Mouse (Mus musculus) heart, embryonic 16.5 days (tissue): Measurements from ENCODE around the gene Acod1. TPM values are rescaled to one million over a fixed set of nuclear protein-coding genes. Genes with fewer than 3 reads are reported as not detected.
A peak's percentile ranks its signal among the peaks of the same experiment; 100 is the strongest.

ENCODE experiments used
- ATAC-seq: fragments of 200-750 bp; cut with Nextera tagmentation; replicated peaks from 2 replicates; pipeline ENCODE4 v1.8.0; 2017; ENCODE audit warnings: moderate number of reproducible peaks; ENCODE audit not compliant: insufficient read depth, low FRiP score; ENCODE audit errors: extremely low read depth
- H3K27ac ChIP-seq: fragments of 300-500 bp; sonication (generic); 2 replicates; pipeline ENCODE4 v1.5.1; 2014; ENCODE audit warnings: mild to moderate bottlenecking, low read length, control low read depth, moderate library complexity
- H3K27me3 ChIP-seq: fragments of 300-500 bp; sonication (generic); 2 replicates; pipeline ENCODE4 v1.6.1; 2014; ENCODE audit warnings: low read length, mixed read lengths; ENCODE audit not compliant: control insufficient read depth, insufficient read depth
- H3K36me3 ChIP-seq: fragments of 300-500 bp; sonication (generic); 2 replicates; pipeline ENCODE4 v1.6.1; 2014; ENCODE audit not compliant: control insufficient read depth, insufficient read depth
- H3K4me1 ChIP-seq: fragments of 300-500 bp; sonication (generic); 2 replicates; pipeline ENCODE4 v1.6.1; 2014; ENCODE audit warnings: low read length, mixed read lengths; ENCODE audit not compliant: control insufficient read depth, insufficient read depth
- H3K4me2 ChIP-seq: fragments of 300-500 bp; sonication (generic); 2 replicates; pipeline ENCODE4 v1.6.1; 2014; ENCODE audit warnings: low read depth, mild to moderate bottlenecking, control low read depth, low read length
- H3K4me3 ChIP-seq: fragments of 300-500 bp; sonication (generic); 2 replicates; pipeline ENCODE4 v1.5.1; 2014; ENCODE audit warnings: mild to moderate bottlenecking, control low read depth, low read length
- H3K9ac ChIP-seq: fragments of 300-500 bp; sonication (generic); 2 replicates; pipeline ENCODE4 v1.6.1; 2014; ENCODE audit warnings: low read length, control low read depth
- H3K9me3 ChIP-seq: fragments of 300-500 bp; sonication (generic); replicated peaks from 2 replicates; pipeline ENCODE4 v1.6.1; 2016; ENCODE audit warnings: low read length; ENCODE audit not compliant: control insufficient read depth
- WGBS: fragments of 180-500 bp; shearing (Covaris S2); extraction: QIAGEN DNeasy Blood & Tissue Kit; methylation state at CpG from one replicate; pipeline ENCODE4 v1.1.7; 2014; 5-methylcytosine and 5-hydroxymethylcytosine counted together
- polyA plus RNA-seq: library from polyadenylated mRNA; unstranded; fragments of >200 nt; fragmentation: Nextera tagmentation; extraction: Ambion mirVana; gene quantifications from 2 replicates; pipeline ENCODE4 v1.2.1, GENCODE M21; 2015

Gene Acod1
- polyA plus RNA-seq, 1 experiment from 2014 or later = not detected

DNA sequence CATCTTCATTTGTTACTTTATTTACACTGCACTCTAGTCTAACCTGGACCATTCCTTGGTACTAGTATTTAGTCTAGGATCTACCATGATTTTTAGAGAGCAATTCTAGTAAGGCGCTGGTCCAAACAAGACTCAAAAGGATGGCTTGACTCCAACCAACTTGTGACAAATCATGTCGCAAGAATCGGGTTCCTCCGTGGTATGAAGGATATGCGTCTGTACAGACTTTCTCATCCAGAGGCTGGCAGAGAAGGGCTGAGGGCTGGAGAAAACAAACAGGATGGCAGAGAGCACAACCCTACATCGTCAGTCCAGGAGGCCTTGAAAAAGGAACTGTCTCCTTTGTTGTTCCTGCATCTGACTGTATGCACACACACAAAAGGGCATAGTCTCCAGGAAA is 49.8 kb downstream of the Acod1 start:
- no peak overlapping the region; the same call in 1 of the 2 replicates for H3K4me2 ChIP-seq
- H3K4me3 ChIP-seq = no peak overlapping the region
- peaks cover 21% of the 10 kb centered on the region for H3K4me1 ChIP-seq
- H3K27me3 ChIP-seq = no peaks in the 10 kb centered on the region
- H3K36me3 ChIP-seq = peaks cover 7% of the 10 kb centered on the region
- 69% methylated on average over 6 of the region's 6 CpGs for WGBS
- no peaks in the 10 kb centered on the region for H3K9me3 ChIP-seq
- no peak for ATAC-seq
- no peak overlapping the region for H3K27ac ChIP-seq
- H3K9ac ChIP-seq = no peak overlapping the region

GRCm38 (mm10) chr14:103098213-103098586 is 51.4 kb downstream of the Acod1 start:
- peak overlapping the region; percentile 66 for H3K4me2 ChIP-seq
- peaks cover 16% of the 10 kb centered on the region for H3K4me1 ChIP-seq
- H3K9me3 ChIP-seq = no peaks in the 10 kb centered on the region
- no peak for ATAC-seq
- peak overlapping the region; percentile 98; the same call in 1 of the 2 replicates for H3K27ac ChIP-seq
- peaks cover 5% of the 10 kb centered on the region; the same call in 1 of the 2 replicates for H3K36me3 ChIP-seq
- H3K9ac ChIP-seq = peak overlapping the region; percentile 99
- WGBS = 0% methylated on average over 2 of the region's 2 CpGs
- H3K4me3 ChIP-seq = peak overlapping the region; percentile 93
- H3K27me3 ChIP-seq = no peaks in the 10 kb centered on the region

GRCm38 (mm10) chr14:103098587-103099235 is 51.9 kb downstream of the Acod1 start:
- Histone ChIP-seq H3K4me3 (peak overlapping the region; percentile 93), H3K9ac (peak overlapping the region; percentile 99), H3K4me2 (peak overlapping the region; percentile 70), H3K36me3 (peaks cover 5% of the 10 kb centered on the region; the same call in 1 of the 2 replicates), H3K4me1 (peaks cover 13% of the 10 kb centered on the region), H3K27me3 (no peaks in the 10 kb centered on the region), H3K27ac (peak overlapping the region; percentile 98), H3K9me3 (no peaks in the 10 kb centered on the region)
- ATAC-seq = peak; percentile 87
- under 1% methylated on average over 63 of the region's 86 CpGs for WGBS

DNA sequence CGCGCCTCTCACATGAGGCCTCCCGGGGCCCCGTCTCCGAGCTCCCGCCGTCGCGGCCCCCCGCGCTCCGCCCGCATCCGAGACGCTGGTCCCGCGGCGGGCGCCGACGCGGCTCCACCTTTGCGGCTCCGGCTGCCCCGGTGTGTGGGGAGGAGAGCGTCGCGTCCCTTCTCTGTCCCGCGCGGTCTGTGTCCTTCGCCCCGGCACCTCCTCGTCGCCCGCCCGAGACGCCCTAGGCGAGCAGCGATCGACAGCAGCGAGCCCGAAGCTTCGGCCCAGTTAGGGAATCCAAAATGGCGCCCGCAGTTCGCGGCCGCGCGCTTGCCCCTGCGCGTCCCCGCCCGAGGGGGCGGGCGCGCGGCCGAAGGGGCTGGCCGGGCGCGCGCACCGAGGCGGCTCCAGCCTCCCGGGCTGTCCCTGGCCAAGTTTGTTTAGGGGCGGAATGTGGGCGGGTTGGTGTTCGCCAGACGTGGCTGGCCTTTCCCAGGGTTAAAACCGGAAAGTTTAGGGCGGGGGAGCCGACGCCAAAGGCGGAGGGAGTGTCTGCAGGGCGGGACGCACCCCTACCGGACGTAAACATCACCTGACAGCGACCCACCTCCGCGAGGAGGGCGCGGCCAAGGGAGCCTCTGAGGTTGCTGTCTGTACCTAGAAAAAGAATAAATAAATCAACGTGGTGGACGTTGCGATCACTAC is 52.6 kb downstream of the Acod1 start, which contains the start of gene Fbxl3:
Fbxl3 (minus strand) TSS at position 329 of the 696 bp plus-strand sequence.
- Histone ChIP-seq H3K27me3 (no peaks in the 10 kb centered on the region), H3K4me2 (peak within 1 kb of the TSS; percentile 70), H3K27ac (peak within 1 kb of the TSS; percentile 98), H3K36me3 (peaks cover 5% of the 10 kb centered on the region; the same call in 1 of the 2 replicates), H3K4me3 (peak within 1 kb of the TSS; percentile 93), H3K4me1 (peaks cover 11% of the 10 kb centered on the region), H3K9me3 (no peaks in the 10 kb centered on the region), H3K9ac (peak within 1 kb of the TSS; percentile 99)
- WGBS = under 1% methylated on average over 84 of the region's 88 CpGs
- peak; percentile 94 for ATAC-seq

DNA sequence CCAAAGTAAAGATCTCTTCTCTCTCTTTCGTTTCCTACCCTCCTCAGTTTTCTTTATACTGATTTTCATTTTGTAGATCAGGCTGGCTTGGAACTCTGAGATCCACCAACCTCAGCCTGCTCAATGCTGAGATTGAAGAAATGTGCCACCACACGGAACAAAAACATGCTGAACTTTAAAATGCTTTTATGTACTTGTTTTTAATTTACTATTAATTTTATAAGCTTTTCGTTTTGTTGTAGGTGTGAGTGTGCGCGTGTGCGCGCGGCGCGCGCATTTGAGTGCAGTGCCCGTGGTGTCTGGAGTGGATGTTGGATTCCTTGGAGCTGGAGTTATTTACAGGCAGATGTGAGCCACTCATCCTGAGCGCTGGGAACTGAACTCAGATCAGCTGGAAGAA is 53.5 kb downstream of the Acod1 start:
- H3K9ac ChIP-seq = no peak overlapping the region
- peaks cover 11% of the 10 kb centered on the region for H3K4me1 ChIP-seq
- WGBS = 78% methylated on average over 13 of the region's 13 CpGs
- H3K4me3 ChIP-seq = no peak overlapping the region; the same call in 1 of the 2 replicates
- no peak for ATAC-seq
- H3K4me2 ChIP-seq = peak overlapping the region; percentile 70
- no peak overlapping the region for H3K27ac ChIP-seq
- H3K36me3 ChIP-seq = peaks cover under 1% of the 10 kb centered on the region; the same call in 1 of the 2 replicates
- H3K9me3 ChIP-seq = no peaks in the 10 kb centered on the region
- H3K27me3 ChIP-seq = no peaks in the 10 kb centered on the region

- H3K27me3 ChIP-seq = no peaks in the 10 kb centered on the region
- no peak overlapping the region for H3K4me2 ChIP-seq
- H3K9me3 ChIP-seq = no peaks in the 10 kb centered on the region
- no peak for ATAC-seq
- H3K27ac ChIP-seq = no peak overlapping the region
- H3K4me3 ChIP-seq = no peak overlapping the region
- no peak overlapping the region for H3K9ac ChIP-seq
- peaks cover 11% of the 10 kb centered on the region for H3K4me1 ChIP-seq
- 64% methylated on average over 3 of the region's 3 CpGs for WGBS
- no peaks in the 10 kb centered on the region for H3K36me3 ChIP-seq
Measured at GRCm38 (mm10) chr14:103101171-103101570, 54.4 kb downstream of the Acod1 start.

- Histone ChIP-seq H3K4me3 (no peak overlapping the region), H3K27ac (no peak overlapping the region), H3K4me1 (peaks cover 6% of the 10 kb centered on the region), H3K4me2 (no peak overlapping the region), H3K9me3 (no peaks in the 10 kb centered on the region), H3K36me3 (no peaks in the 10 kb centered on the region), H3K27me3 (no peaks in the 10 kb centered on the region), H3K9ac (no peak overlapping the region)
- no peak for ATAC-seq
- WGBS = 67% methylated on average over 6 of the region's 6 CpGs
Measured at GRCm38 (mm10) chr14:103102246-103102645, 55.5 kb downstream of the Acod1 start.

- Histone ChIP-seq H3K27ac (no peak overlapping the region), H3K27me3 (no peaks in the 10 kb centered on the region)
- 79% methylated on average over 10 of the region's 10 CpGs for WGBS
Measured at GRCm38 (mm10) chr14:103102731-103103335, 56.1 kb downstream of the Acod1 start.

More at GRCm38 (mm10) chr14:103102731-103103335, 56.1 kb downstream of the Acod1 start:
- Histone ChIP-seq H3K4me1 (0 out of 2 replicates have a peak, but pooled peaks cover 2% of the 10 kb centered on the region), H3K9ac (no peak overlapping the region), H3K9me3 (no peaks in the 10 kb centered on the region), H3K4me3 (no peak overlapping the region), H3K36me3 (no peaks in the 10 kb centered on the region), H3K4me2 (no peak overlapping the region)
- no peak for ATAC-seq
